Mouse (Mus musculus) intestine, embryonic 15.5 days (tissue): ENCODE measurements around the gene Actn1. TPM values are rescaled to one million over a fixed set of nuclear protein-coding genes. Genes with fewer than 3 reads are reported as not detected.
A peak's percentile ranks its signal among the peaks of the same experiment; 100 is the strongest.
"Not testable (repeated sequence)": the region's sequence is repeated elsewhere in the genome, so short reads cannot be mapped to it uniquely, and the experiment has no call there.

Experiments
- ATAC-seq: fragments of 200-750 bp; cut with Nextera tagmentation; 2 replicates; pipeline ENCODE4 v1.8.0; 2017; ENCODE audit warnings: moderate TSS enrichment, moderate library complexity
- H3K27ac ChIP-seq: fragments of 300-500 bp; sonication (generic); 2 replicates; pipeline ENCODE4 v1.5.1; 2015; ENCODE audit warnings: mild to moderate bottlenecking, inconsistent platforms
- H3K27me3 ChIP-seq: fragments of 300-500 bp; sonication (generic); replicated peaks from 2 replicates; pipeline ENCODE4 v1.6.1; 2015; ENCODE audit warnings: inconsistent platforms
- H3K36me3 ChIP-seq: fragments of 300-500 bp; sonication (generic); 2 replicates; pipeline ENCODE4 v1.6.1; 2015; ENCODE audit warnings: inconsistent platforms
- H3K4me1 ChIP-seq: fragments of 300-500 bp; sonication (generic); replicated peaks from 2 replicates; pipeline ENCODE4 v1.6.1; 2015; ENCODE audit warnings: inconsistent platforms
- H3K4me2 ChIP-seq: fragments of 300-500 bp; sonication (generic); replicated peaks from 2 replicates; pipeline ENCODE4 v1.6.1; 2015; ENCODE audit warnings: mild to moderate bottlenecking, inconsistent platforms
- H3K4me3 ChIP-seq: fragments of 300-500 bp; sonication (generic); replicated peaks from 2 replicates; pipeline ENCODE4 v1.5.1; 2015; ENCODE audit warnings: inconsistent platforms
- H3K9ac ChIP-seq: fragments of 300-500 bp; sonication (generic); 2 replicates; pipeline ENCODE4 v1.6.1; 2015; ENCODE audit warnings: inconsistent platforms
- H3K9me3 ChIP-seq: fragments of 300-500 bp; sonication (generic); 2 replicates; pipeline ENCODE4 v1.6.1; 2016; ENCODE audit warnings: inconsistent platforms
- WGBS: fragments of 180-500 bp; shearing (Covaris S2); methylation state at CpG from one replicate; pipeline ENCODE4 v1.1.7; 2015; 5-methylcytosine and 5-hydroxymethylcytosine counted together
- polyA plus RNA-seq: library from polyadenylated mRNA; unstranded; fragments of >200 nt; fragmentation: Nextera tagmentation; extraction: Ambion mirVana; gene quantifications from 2 replicates; pipeline ENCODE4 v1.2.1, GENCODE M21; 2015

The Actn1 gene
- polyA plus RNA-seq, result 51.2 and 53.6 TPM in 2 replicates

GRCm38 (mm10) chr12:80260056-80260743 lies at the start of gene Actn1:
Gene Actn1 (minus strand): TSS chr12:80260371.
- Histone ChIP-seq H3K9ac (peak within 1 kb of the TSS; percentile 92), H3K4me2 (peak within 1 kb of the TSS; percentile 83), H3K27me3 (no peaks in the 10 kb centered on the region), H3K4me3 (peak within 1 kb of the TSS; percentile 89), H3K4me1 (peaks cover 35% of the 10 kb centered on the region), H3K36me3 (no peaks in the 10 kb centered on the region), H3K27ac (peak within 1 kb of the TSS; percentile 98), H3K9me3 (no peaks in the 10 kb centered on the region)
- under 1% methylated on average over 49 of the region's 55 CpGs for WGBS
- peak; percentile 94 for ATAC-seq

- Histone ChIP-seq H3K36me3 (no peaks in the 10 kb centered on the region), H3K9ac (no peak overlapping the region), H3K4me1 (no peaks in the 10 kb centered on the region), H3K4me3 (no peak overlapping the region), H3K4me2 (no peak overlapping the region), H3K27me3 (no peaks in the 10 kb centered on the region), H3K9me3 (no peaks in the 10 kb centered on the region), H3K27ac (no peak overlapping the region)
- no peak for ATAC-seq
- 42% methylated on average over 3 of the region's 3 CpGs for WGBS
Measured at GRCm38 (mm10) chr12:80307556-80307955, 47.4 kb upstream of the Actn1 start.

DNA sequence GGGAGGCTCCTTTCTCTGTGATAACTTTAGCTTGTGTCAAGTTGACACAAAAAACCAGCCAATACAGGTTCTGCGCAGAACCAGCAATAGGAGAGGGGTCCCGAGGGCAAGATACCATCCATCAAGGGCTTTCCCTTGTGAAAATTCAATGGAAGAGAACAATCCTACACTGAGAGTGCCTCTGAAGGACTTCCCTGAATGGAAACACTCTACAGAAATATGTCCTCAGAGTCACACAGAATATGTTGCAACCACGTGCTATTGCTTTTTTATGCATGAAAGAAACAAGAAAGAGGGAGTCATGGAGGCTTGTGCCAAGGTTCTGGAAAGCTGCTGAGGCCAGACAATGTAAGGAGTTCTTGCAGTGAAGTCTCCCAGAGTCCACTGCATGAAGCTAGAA lies 44.3 kb upstream of the Actn1 start:
- Histone ChIP-seq H3K27me3 (no peaks in the 10 kb centered on the region), H3K36me3 (no peaks in the 10 kb centered on the region), H3K4me2 (no peak overlapping the region), H3K9ac (no peak overlapping the region), H3K9me3 (no peaks in the 10 kb centered on the region), H3K27ac (no peak overlapping the region), H3K4me3 (no peak overlapping the region), H3K4me1 (no peaks in the 10 kb centered on the region)
- no peak for ATAC-seq
- 95% methylated on average over 3 of the region's 3 CpGs for WGBS

GRCm38 (mm10) chr12:80300833-80301456 lies 40.8 kb upstream of the Actn1 start:
- Histone ChIP-seq H3K4me1 (no peaks in the 10 kb centered on the region), H3K4me2 (no peak overlapping the region), H3K27ac (no peak overlapping the region), H3K9ac (no peak overlapping the region), H3K36me3 (no peaks in the 10 kb centered on the region), H3K4me3 (no peak overlapping the region), H3K9me3 (no peaks in the 10 kb centered on the region), H3K27me3 (no peaks in the 10 kb centered on the region)
- ATAC-seq, result no peak
- WGBS, result 71% methylated on average over 9 of the region's 9 CpGs

DNA sequence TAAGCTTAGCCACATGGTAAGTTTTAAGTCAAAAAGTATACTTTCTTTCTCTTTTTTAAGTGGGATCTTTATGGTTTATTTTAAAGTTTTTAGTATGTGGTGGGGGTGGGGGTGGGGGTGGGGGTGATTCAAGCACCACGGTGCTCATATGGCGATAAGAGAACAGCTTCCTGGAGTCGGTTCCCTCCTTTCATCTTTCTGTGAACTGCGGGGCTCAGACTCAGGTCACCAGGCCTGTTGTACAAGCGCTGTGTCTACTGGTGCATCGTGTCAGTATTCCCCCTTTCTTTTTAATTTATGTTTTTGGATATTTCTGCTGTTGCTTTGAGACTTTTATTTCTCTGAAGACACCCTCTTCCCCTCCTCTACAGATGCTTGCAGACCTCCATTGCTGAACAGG lies 38.5 kb upstream of the Actn1 start:
- ATAC-seq, result no peak
- WGBS, result 50% methylated on average over 6 of the region's 6 CpGs

GRCm38 (mm10) chr12:80291895-80292435 lies 31.8 kb upstream of the Actn1 start:
- Histone ChIP-seq H3K4me1 (no peaks in the 10 kb centered on the region), H3K27me3 (no peaks in the 10 kb centered on the region), H3K36me3 (no peaks in the 10 kb centered on the region), H3K4me3 (no peak overlapping the region), H3K27ac (no peak overlapping the region), H3K9ac (no peak overlapping the region), H3K9me3 (no peaks in the 10 kb centered on the region), H3K4me2 (no peak overlapping the region)
- ATAC-seq, result no peak
- WGBS, result 59% methylated on average over 3 of the region's 3 CpGs

More for the DNA sequence above, 38.5 kb upstream of the Actn1 start:
- no peaks in the 10 kb centered on the region for H3K9me3 ChIP-seq
- H3K4me1 ChIP-seq, result no peaks in the 10 kb centered on the region
- no peak overlapping the region for H3K27ac ChIP-seq
- no peaks in the 10 kb centered on the region for H3K36me3 ChIP-seq
- H3K4me3 ChIP-seq, result no peak overlapping the region
- no peak overlapping the region for H3K9ac ChIP-seq
- H3K4me2 ChIP-seq, result no peak overlapping the region
- no peaks in the 10 kb centered on the region for H3K27me3 ChIP-seq

DNA sequence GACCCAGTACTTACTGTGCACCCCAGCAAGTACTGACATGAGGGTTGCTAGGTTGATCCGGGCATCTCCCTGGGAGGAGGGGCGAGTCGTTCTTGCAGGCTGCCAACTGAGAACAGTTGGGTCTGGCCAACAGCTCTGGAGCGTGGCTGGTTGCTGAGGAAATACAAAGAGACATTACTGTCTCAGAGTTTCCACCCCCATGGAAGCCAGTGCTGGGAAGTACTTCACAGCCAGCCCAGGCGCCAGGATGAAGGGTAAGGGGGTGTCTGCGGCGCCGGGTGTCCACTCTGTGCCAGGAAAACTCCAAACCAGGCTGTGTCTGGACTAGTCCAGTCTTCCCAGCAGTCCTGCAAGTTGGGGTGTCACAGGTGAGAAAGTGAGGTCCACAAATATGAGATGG lies 30.8 kb upstream of the Actn1 start:
- Histone ChIP-seq H3K9ac (no peak overlapping the region), H3K27ac (no peak overlapping the region), H3K36me3 (no peaks in the 10 kb centered on the region), H3K9me3 (no peaks in the 10 kb centered on the region), H3K4me3 (no peak overlapping the region), H3K27me3 (no peaks in the 10 kb centered on the region), H3K4me1 (no peaks in the 10 kb centered on the region), H3K4me2 (no peak overlapping the region)
- no peak for ATAC-seq
- WGBS, result 88% methylated on average over 8 of the region's 8 CpGs

DNA sequence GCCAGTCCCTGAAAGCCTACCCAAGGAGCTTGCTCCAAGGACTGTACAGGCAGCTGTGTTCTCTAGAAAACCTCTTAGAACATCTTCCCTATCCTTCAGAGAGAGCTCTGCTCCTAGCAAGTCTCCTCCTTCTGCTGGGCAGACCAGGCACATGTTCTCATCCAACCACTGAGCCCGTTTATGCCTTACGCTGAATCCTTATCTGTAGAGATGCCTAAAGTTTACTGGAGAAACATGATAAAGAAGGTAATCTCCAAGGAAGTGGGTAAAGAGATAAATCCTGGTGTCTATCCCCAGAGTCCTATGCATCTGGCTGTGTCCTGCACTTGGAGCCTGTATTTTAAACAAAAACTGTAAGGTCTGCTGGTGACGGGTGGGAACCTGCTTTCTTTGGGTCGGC lies 30.3 kb upstream of the Actn1 start:
- no peak for ATAC-seq
- Histone ChIP-seq H3K9ac (no peak overlapping the region), H3K4me1 (no peaks in the 10 kb centered on the region), H3K27ac (no peak overlapping the region), H3K9me3 (no peaks in the 10 kb centered on the region), H3K36me3 (no peaks in the 10 kb centered on the region), H3K4me3 (no peak overlapping the region), H3K4me2 (no peak overlapping the region), H3K27me3 (no peaks in the 10 kb centered on the region)
- WGBS, result 70% methylated on average over 4 of the region's 4 CpGs

DNA sequence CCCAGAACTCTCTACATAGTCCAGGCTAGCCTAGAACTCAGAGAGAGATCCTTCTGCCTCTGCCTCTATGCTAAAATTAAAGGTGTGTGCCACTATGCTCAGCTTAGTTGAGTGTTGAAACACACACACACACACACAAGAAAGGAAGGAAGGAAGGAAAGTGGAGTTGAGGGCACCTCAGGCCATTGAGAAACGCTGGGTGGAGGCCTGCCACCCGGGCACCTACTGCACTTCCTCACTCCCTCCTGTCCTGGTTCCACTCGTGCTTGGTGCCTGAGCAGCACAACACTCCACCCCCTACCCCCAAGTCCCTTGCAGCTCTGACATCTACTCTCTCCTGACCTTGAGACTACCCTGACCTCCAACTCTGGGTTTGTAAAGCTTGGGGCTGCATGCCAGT lies 29.6 kb upstream of the Actn1 start:
- H3K27ac ChIP-seq, result no peak overlapping the region
- 82% methylated on average over 3 of the region's 3 CpGs for WGBS
- H3K36me3 ChIP-seq, result no peaks in the 10 kb centered on the region

GRCm38 (mm10) chr12:80285890-80286289 lies 25.7 kb upstream of the Actn1 start:
- 61% methylated on average over 5 of the region's 5 CpGs for WGBS
- H3K4me1 ChIP-seq, result no peaks in the 10 kb centered on the region
- H3K9ac ChIP-seq, result no peak overlapping the region
- H3K36me3 ChIP-seq, result no peaks in the 10 kb centered on the region
- no peaks in the 10 kb centered on the region for H3K9me3 ChIP-seq
- no peak overlapping the region for H3K4me3 ChIP-seq
- H3K4me2 ChIP-seq, result no peak overlapping the region
- H3K27ac ChIP-seq, result no peak overlapping the region
- ATAC-seq, result no peak
- H3K27me3 ChIP-seq, result no peaks in the 10 kb centered on the region

More for the DNA sequence above, 29.6 kb upstream of the Actn1 start:
- no peaks in the 10 kb centered on the region for H3K9me3 ChIP-seq
- no peaks in the 10 kb centered on the region for H3K4me1 ChIP-seq
- H3K27me3 ChIP-seq, result no peaks in the 10 kb centered on the region
- H3K9ac ChIP-seq, result no peak overlapping the region
- no peak overlapping the region for H3K4me3 ChIP-seq
- ATAC-seq, result no peak
- no peak overlapping the region for H3K4me2 ChIP-seq

DNA sequence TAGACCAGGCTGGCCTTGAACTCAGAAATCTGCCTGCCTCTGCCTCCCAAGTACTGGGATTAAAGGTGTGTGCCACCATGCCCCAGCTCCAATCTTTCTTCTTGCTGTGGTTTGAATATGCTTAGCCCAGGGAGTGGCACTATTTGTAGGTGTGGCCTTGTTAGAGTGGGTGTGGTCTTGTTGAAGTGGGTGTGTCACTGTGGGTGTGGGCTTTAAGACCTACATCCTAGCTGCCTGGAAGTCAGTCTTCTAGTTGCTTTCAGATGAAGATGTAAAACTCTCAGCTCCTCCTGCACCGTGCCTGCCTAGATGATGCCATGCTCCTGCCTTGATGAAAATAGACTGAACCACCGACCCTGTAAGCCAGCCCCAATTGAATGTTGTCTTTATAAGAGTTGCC lies 24.1 kb upstream of the Actn1 start:
- not testable (repeated sequence) for H3K4me1 ChIP-seq, ATAC-seq, H3K4me2 ChIP-seq, H3K27me3 ChIP-seq, H3K27ac ChIP-seq, H3K9me3 ChIP-seq, H3K36me3 ChIP-seq, H3K4me3 ChIP-seq, H3K9ac ChIP-seq
- WGBS, result 84% methylated on average over 2 of the region's 2 CpGs

DNA sequence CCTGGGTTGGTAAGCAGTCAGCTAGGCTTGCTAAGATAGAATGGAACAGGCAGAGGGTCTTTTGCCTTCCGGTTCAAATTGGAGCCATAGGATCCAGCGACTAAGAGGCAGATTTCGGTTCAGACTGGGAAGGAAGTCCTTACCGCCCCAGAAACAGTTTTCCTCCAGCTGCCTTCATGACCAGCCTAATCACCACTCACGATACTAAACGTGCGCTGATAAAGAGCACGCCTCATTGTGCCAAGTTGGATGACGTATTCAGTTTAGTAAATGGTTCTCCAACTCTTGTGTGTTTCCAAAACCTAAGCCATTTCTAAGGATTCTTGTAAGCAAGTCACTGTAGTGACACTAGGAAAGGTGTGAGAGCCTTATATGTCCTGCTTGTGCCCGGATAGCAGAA lies 18.7 kb upstream of the Actn1 start:
- no peak for ATAC-seq
- H3K4me2 ChIP-seq, result no peak overlapping the region
- WGBS, result 81% methylated on average over 10 of the region's 10 CpGs
- H3K4me1 ChIP-seq, result no peaks in the 10 kb centered on the region
- H3K36me3 ChIP-seq, result no peaks in the 10 kb centered on the region
- no peak overlapping the region for H3K27ac ChIP-seq
- no peaks in the 10 kb centered on the region for H3K9me3 ChIP-seq
- no peak overlapping the region for H3K4me3 ChIP-seq
- no peaks in the 10 kb centered on the region for H3K27me3 ChIP-seq
- H3K9ac ChIP-seq, result no peak overlapping the region

- no peaks in the 10 kb centered on the region for H3K4me1 ChIP-seq
- H3K9ac ChIP-seq, result no peak overlapping the region
- no peaks in the 10 kb centered on the region for H3K27me3 ChIP-seq
- no peak overlapping the region for H3K4me2 ChIP-seq
- H3K4me3 ChIP-seq, result no peak overlapping the region
- H3K9me3 ChIP-seq, result no peaks in the 10 kb centered on the region
- ATAC-seq, result peak; percentile 52
- H3K27ac ChIP-seq, result no peak overlapping the region
- H3K36me3 ChIP-seq, result no peaks in the 10 kb centered on the region
- 72% methylated on average over 8 of the region's 8 CpGs for WGBS
Measured at GRCm38 (mm10) chr12:80277428-80277827, 17.3 kb upstream of the Actn1 start.
